Mouse (Mus musculus) T-cell, adult 2 months (primary cell): ENCODE results near the gene Scn10a.

Experiments
- DNase-seq: peaks from one replicate; pipeline ENCODE4 v3.0.0; 2022; ENCODE audit warnings: low spot score

Scn10a gene

GRCm38 (mm10) chr9:119575732-119576131 lies 143.4 kb downstream of the Scn10a start:
- DNase-seq, result no peak

- no peak for DNase-seq
Measured at GRCm38 (mm10) chr9:119574366-119574765, 144.8 kb downstream of the Scn10a start.

GRCm38 (mm10) chr9:119573009-119573408 lies 146.1 kb downstream of the Scn10a start:
- no peak for DNase-seq

- no peak for DNase-seq
Measured at GRCm38 (mm10) chr9:119571411-119571888, 147.7 kb downstream of the Scn10a start.

GRCm38 (mm10) chr9:119570652-119571051 lies 148.5 kb downstream of the Scn10a start:
- no peak for DNase-seq

- no peak for DNase-seq
Measured at GRCm38 (mm10) chr9:119568732-119569131, 150.4 kb downstream of the Scn10a start.

GRCm38 (mm10) chr9:119567800-119568199 lies 151.3 kb downstream of the Scn10a start:
- DNase-seq, result no peak

GRCm38 (mm10) chr9:119566214-119566613 lies 152.9 kb downstream of the Scn10a start:
- DNase-seq, result no peak

- no peak for DNase-seq
Measured at GRCm38 (mm10) chr9:119564803-119565202, 154.3 kb downstream of the Scn10a start.

GRCm38 (mm10) chr9:119563617-119564016 lies 155.5 kb downstream of the Scn10a start:
- no peak for DNase-seq

GRCm38 (mm10) chr9:119562256-119562655 lies 156.9 kb downstream of the Scn10a start:
- no peak for DNase-seq

GRCm38 (mm10) chr9:119561746-119562145 lies 157.4 kb downstream of the Scn10a start:
- no peak for DNase-seq

GRCm38 (mm10) chr9:119559537-119560276 lies 159.4 kb downstream of the Scn10a start:
- no peak for DNase-seq
